Mouse (Mus musculus) erythroblast, embryonic 14.5 days (primary cell): ENCODE measurements around the gene Scn1b. TPM values are rescaled to one million over a fixed set of nuclear protein-coding genes. Genes with fewer than 3 reads are reported as not detected.

ENCODE experiments used
- H3K27me3 ChIP-seq: 2 replicates; pipeline ENCODE4 v1.6.1; 2012; ENCODE audit warnings: inconsistent platforms; ENCODE audit not compliant: control insufficient read depth
- H3K36me3 ChIP-seq: 2 replicates; pipeline ENCODE4 v1.6.1; 2012; ENCODE audit warnings: mild to moderate bottlenecking, inconsistent platforms; ENCODE audit not compliant: control insufficient read depth
- H3K4me1 ChIP-seq: 2 replicates; pipeline ENCODE4 v1.6.1; 2012; ENCODE audit warnings: inconsistent platforms; ENCODE audit not compliant: control insufficient read depth
- H3K4me3 ChIP-seq: replicated peaks from 2 replicates; pipeline ENCODE3; 2012; ENCODE audit warnings: moderate library complexity, mild to moderate bottlenecking, inconsistent platforms
- H3K9me3 ChIP-seq: 2 replicates; pipeline ENCODE4 v1.6.1; 2012; ENCODE audit warnings: low read length, inconsistent platforms, mixed read lengths; ENCODE audit not compliant: control insufficient read depth
- GATA1 ChIP-seq: IDR thresholded peaks from 2 replicates; pipeline ENCODE4 v1.6.1; 2012; ENCODE audit warnings: low read length, inconsistent platforms, mixed read lengths
- TAL1 ChIP-seq: IDR thresholded peaks from 3 replicates; pipeline ENCODE4 v1.6.1; 2012; ENCODE audit warnings: low read length, inconsistent platforms, mixed read lengths
- polyA plus RNA-seq: library from polyadenylated mRNA; stranded (reverse); fragments of >175 nt; gene quantifications from 2 replicates; pipeline ENCODE4 v1.2.3, GENCODE M21; 2012

The Scn1b gene
- polyA plus RNA-seq, 1 experiment, result 0.07 TPM

- peaks cover 46% of the 10 kb centered on the region for H3K4me1 ChIP-seq
- no peaks in the 10 kb centered on the region for H3K27me3 ChIP-seq
- H3K4me3 ChIP-seq, result peak overlapping the region; percentile 67
- H3K9me3 ChIP-seq, result no peaks in the 10 kb centered on the region
- H3K36me3 ChIP-seq, result no peaks in the 10 kb centered on the region
- no peak for TF ChIP-seq GATA1
- no peak for TF ChIP-seq TAL1
Observed at GRCm38 (mm10) chr7:31150566-31151300, 23.9 kb upstream of the Scn1b start.

GRCm38 (mm10) chr7:31149751-31150565, 23.2 kb upstream of the Scn1b start:
- no peak for TF ChIP-seq GATA1
- TF ChIP-seq TAL1, result no peak
- no peaks in the 10 kb centered on the region for H3K9me3 ChIP-seq
- peak overlapping the region; percentile 67 for H3K4me3 ChIP-seq
- no peaks in the 10 kb centered on the region for H3K36me3 ChIP-seq
- H3K4me1 ChIP-seq, result peaks cover 43% of the 10 kb centered on the region
- no peaks in the 10 kb centered on the region for H3K27me3 ChIP-seq

GRCm38 (mm10) chr7:31149271-31149670, 22.5 kb upstream of the Scn1b start:
- Histone ChIP-seq H3K4me3 (peak overlapping the region; percentile 46), H3K36me3 (no peaks in the 10 kb centered on the region), H3K27me3 (no peaks in the 10 kb centered on the region), H3K9me3 (no peaks in the 10 kb centered on the region), H3K4me1 (peaks cover 43% of the 10 kb centered on the region)
- no peak for TF ChIP-seq TAL1
- TF ChIP-seq GATA1, result no peak

GRCm38 (mm10) chr7:31148756-31149155, 22.0 kb upstream of the Scn1b start:
- peaks cover under 1% of the 10 kb centered on the region; the same call in 1 of the 2 replicates for H3K36me3 ChIP-seq
- H3K9me3 ChIP-seq, result no peaks in the 10 kb centered on the region
- no peak for TF ChIP-seq TAL1
- peak overlapping the region; percentile 46 for H3K4me3 ChIP-seq
- no peaks in the 10 kb centered on the region for H3K27me3 ChIP-seq
- peaks cover 43% of the 10 kb centered on the region for H3K4me1 ChIP-seq

- no peaks in the 10 kb centered on the region for H3K27me3 ChIP-seq
- peaks cover 43% of the 10 kb centered on the region for H3K4me1 ChIP-seq
- no peak for TF ChIP-seq GATA1
- TF ChIP-seq TAL1, result no peak
- no peak overlapping the region for H3K4me3 ChIP-seq
- H3K36me3 ChIP-seq, result peaks cover 7% of the 10 kb centered on the region; the same call in 1 of the 2 replicates
- no peaks in the 10 kb centered on the region for H3K9me3 ChIP-seq
Observed at GRCm38 (mm10) chr7:31148086-31148485, 21.3 kb upstream of the Scn1b start.

- Histone ChIP-seq H3K36me3 (peaks cover 29% of the 10 kb centered on the region), H3K9me3 (no peaks in the 10 kb centered on the region), H3K4me1 (peaks cover 28% of the 10 kb centered on the region), H3K4me3 (no peak overlapping the region), H3K27me3 (no peaks in the 10 kb centered on the region)
- TF ChIP-seq GATA1 (no peak), TAL1 (no peak)
Observed at GRCm38 (mm10) chr7:31145596-31146160, 18.9 kb upstream of the Scn1b start.

- Histone ChIP-seq H3K4me3 (no peak overlapping the region), H3K9me3 (no peaks in the 10 kb centered on the region), H3K4me1 (peaks cover 21% of the 10 kb centered on the region), H3K27me3 (no peaks in the 10 kb centered on the region), H3K36me3 (peaks cover 35% of the 10 kb centered on the region)
- no peak for TF ChIP-seq TAL1
- TF ChIP-seq GATA1, result no peak
Observed at GRCm38 (mm10) chr7:31144886-31145285, 18.1 kb upstream of the Scn1b start.

- Histone ChIP-seq H3K36me3 (peaks cover 68% of the 10 kb centered on the region), H3K4me1 (no peaks in the 10 kb centered on the region), H3K4me3 (no peak overlapping the region), H3K27me3 (no peaks in the 10 kb centered on the region), H3K9me3 (no peaks in the 10 kb centered on the region)
- TF ChIP-seq GATA1, result no peak
- no peak for TF ChIP-seq TAL1
Observed at GRCm38 (mm10) chr7:31140941-31141340, 14.1 kb upstream of the Scn1b start.

- Histone ChIP-seq H3K4me1 (no peaks in the 10 kb centered on the region), H3K27me3 (no peaks in the 10 kb centered on the region), H3K9me3 (no peaks in the 10 kb centered on the region), H3K4me3 (no peak overlapping the region), H3K36me3 (peaks cover 74% of the 10 kb centered on the region)
- no peak for TF ChIP-seq GATA1
- TF ChIP-seq TAL1, result no peak
Observed at GRCm38 (mm10) chr7:31140302-31140701, 13.5 kb upstream of the Scn1b start.
